Mouse (Mus musculus): ENCODE results near the gene Aldh4a1. TPM values are rescaled to one million over a fixed set of nuclear protein-coding genes. Genes with fewer than 3 reads are reported as not detected.

The Aldh4a1 gene
- polyA plus RNA-seq, 1 experiment: 12.0 TPM

- Histone ChIP-seq H3K27me3 (ENCODE audit: control insufficient read depth, insufficient read depth, insufficient read length) (no peaks in the 10 kb centered on the region), H3K36me3 (ENCODE audit: control insufficient read depth, insufficient read depth) (no peaks in the 10 kb centered on the region), H3K4me2 (ENCODE audit: low read depth) (no peak overlapping the region), H3K79me2 (ENCODE audit: control insufficient read depth, insufficient read depth) (peaks cover 78% of the 10 kb centered on the region), H3K4me3 (no peak overlapping the region), H3ac (ENCODE audit: control insufficient read depth, insufficient read length) (no peak overlapping the region)
- TF ChIP-seq MAX (IDR thresholded peaks at IDR 0.05; ENCODE audit: low read depth): no peak
- no peak for TF ChIP-seq POLR2AphosphoS2 (IDR thresholded peaks at IDR 0.05; ENCODE audit: insufficient read length, low read depth)
- no peak for TF ChIP-seq POLR2A (IDR thresholded peaks at IDR 0.05; ENCODE audit: insufficient read length, low read depth)
- TF ChIP-seq MYOG (IDR thresholded peaks at IDR 0.05; ENCODE audit: control insufficient read depth in 1 of 3, insufficient read depth in 1 of 3, insufficient read length in 2 of 3, low read depth in 2 of 3): no peak
- no peak for TF ChIP-seq REST (IDR thresholded peaks at IDR 0.05; ENCODE audit: insufficient read depth, insufficient read length)
- no peak for TF ChIP-seq USF1 (IDR thresholded peaks at IDR 0.05; ENCODE audit: low read depth)
- TF ChIP-seq SRF (IDR thresholded peaks at IDR 0.05; ENCODE audit: control insufficient read depth, insufficient read length, low read depth): no peak
- no peak for TF ChIP-seq CEBPB (IDR thresholded peaks at IDR 0.05; ENCODE audit: insufficient read depth, poor library complexity, severe bottlenecking)
- no peak for TF ChIP-seq TCF3 (IDR thresholded peaks at IDR 0.05; ENCODE audit: insufficient read length, low read depth)
- TF ChIP-seq MYOD1 (IDR thresholded peaks at IDR 0.05; ENCODE audit: control insufficient read depth in 1 of 3, insufficient read length in 2 of 3, low read depth in 2 of 3): no peak
- no peak for TF ChIP-seq E2F4 (IDR thresholded peaks at IDR 0.05; ENCODE audit: insufficient read depth)
- no peak for TF ChIP-seq TCF12 (IDR thresholded peaks at IDR 0.05; ENCODE audit: insufficient read depth, poor library complexity, severe bottlenecking)
Measured at GRCm38 (mm10) chr4:139594062-139594461, 28.6 kb upstream of the Aldh4a1 start.

- Histone ChIP-seq H3ac (ENCODE audit: control insufficient read depth, insufficient read length) (no peak overlapping the region), H3K27me3 (ENCODE audit: control insufficient read depth, insufficient read depth, insufficient read length) (no peaks in the 10 kb centered on the region), H3K79me2 (ENCODE audit: control insufficient read depth, insufficient read depth) (peaks cover 67% of the 10 kb centered on the region), H3K36me3 (ENCODE audit: control insufficient read depth, insufficient read depth) (no peaks in the 10 kb centered on the region), H3K4me2 (ENCODE audit: low read depth) (peak overlapping the region; percentile 93), H3K4me3 (no peak overlapping the region)
- TF ChIP-seq SRF (IDR thresholded peaks at IDR 0.05; ENCODE audit: control insufficient read depth, insufficient read length, low read depth) (no peak), USF1 (IDR thresholded peaks at IDR 0.05; ENCODE audit: low read depth) (no peak), MYOD1 (IDR thresholded peaks at IDR 0.05; ENCODE audit: control insufficient read depth in 1 of 3, insufficient read length in 2 of 3, low read depth in 2 of 3) (no peak), MYOG (IDR thresholded peaks at IDR 0.05; ENCODE audit: control insufficient read depth in 1 of 3, insufficient read depth in 1 of 3, insufficient read length in 2 of 3, low read depth in 2 of 3) (no peak), TCF3 (IDR thresholded peaks at IDR 0.05; ENCODE audit: insufficient read length, low read depth) (no peak), REST (IDR thresholded peaks at IDR 0.05; ENCODE audit: insufficient read depth, insufficient read length) (no peak), POLR2AphosphoS2 (IDR thresholded peaks at IDR 0.05; ENCODE audit: insufficient read length, low read depth) (no peak), MAX (IDR thresholded peaks at IDR 0.05; ENCODE audit: low read depth) (no peak), CEBPB (IDR thresholded peaks at IDR 0.05; ENCODE audit: insufficient read depth, poor library complexity, severe bottlenecking) (no peak), E2F4 (IDR thresholded peaks at IDR 0.05; ENCODE audit: insufficient read depth) (no peak), TCF12 (IDR thresholded peaks at IDR 0.05; ENCODE audit: insufficient read depth, poor library complexity, severe bottlenecking) (no peak), POLR2A (IDR thresholded peaks at IDR 0.05; ENCODE audit: insufficient read length, low read depth) (no peak)
Measured at GRCm38 (mm10) chr4:139596715-139597114, 26.0 kb upstream of the Aldh4a1 start.

DNA sequence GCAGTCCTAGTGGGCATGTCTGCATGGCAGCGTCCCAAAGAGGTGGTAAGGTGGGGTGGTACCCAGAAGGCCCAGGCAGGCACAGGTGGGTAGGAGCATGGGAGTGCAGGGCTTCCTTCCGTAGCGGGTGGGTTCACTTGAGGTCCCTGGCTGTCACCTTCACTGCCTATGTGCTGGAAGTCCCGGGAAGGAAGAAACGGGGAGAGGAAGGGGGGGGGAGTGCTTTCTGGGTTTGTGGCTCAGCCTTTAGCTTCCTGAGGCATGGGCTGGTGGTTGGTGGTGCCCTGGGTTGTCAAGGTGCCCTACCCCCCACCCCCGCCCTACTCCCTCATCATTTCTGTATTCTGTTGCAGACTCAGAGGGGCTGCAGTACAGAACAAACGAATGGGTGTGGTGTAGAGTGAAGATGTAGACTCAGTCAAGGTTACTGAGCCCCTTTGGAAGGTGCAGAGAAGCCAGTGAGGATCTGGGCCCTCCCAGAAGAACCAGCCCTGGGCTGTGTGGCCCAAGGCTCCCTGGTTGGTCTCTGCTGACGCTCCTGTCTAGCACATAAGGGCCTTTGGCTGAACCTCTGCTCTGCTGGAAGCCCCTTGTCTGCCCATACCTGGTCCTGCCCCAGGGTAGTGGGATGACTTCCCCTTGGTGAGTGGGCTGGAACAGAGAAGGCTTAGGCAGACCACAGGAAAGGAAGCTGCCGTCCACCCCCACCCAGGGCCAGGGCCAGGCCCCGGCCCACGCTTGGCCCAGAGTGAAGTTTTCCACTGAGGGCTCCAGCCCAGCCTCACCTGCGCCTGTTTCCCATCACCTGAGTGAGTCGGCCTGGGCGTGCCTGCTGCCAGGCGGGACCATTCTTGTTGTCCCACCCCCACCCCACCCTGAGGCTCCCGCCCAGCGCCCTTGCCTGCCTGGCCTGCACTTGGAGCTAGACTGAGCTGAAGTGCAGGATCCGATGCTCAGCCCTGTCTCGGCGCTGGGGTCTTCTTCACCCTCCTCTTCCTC lies 25.1 kb upstream of the Aldh4a1 start:
- Histone ChIP-seq H3K79me2 (ENCODE audit: control insufficient read depth, insufficient read depth) (peaks cover 59% of the 10 kb centered on the region), H3K4me3 (no peak overlapping the region), H3ac (ENCODE audit: control insufficient read depth, insufficient read length) (peak overlapping the region; percentile 12), H3K4me2 (ENCODE audit: low read depth) (peak overlapping the region; percentile 93), H3K36me3 (ENCODE audit: control insufficient read depth, insufficient read depth) (no peaks in the 10 kb centered on the region), H3K27me3 (ENCODE audit: control insufficient read depth, insufficient read depth, insufficient read length) (no peaks in the 10 kb centered on the region)
- no peak for TF ChIP-seq USF1 (IDR thresholded peaks at IDR 0.05; ENCODE audit: low read depth)
- no peak for TF ChIP-seq REST (IDR thresholded peaks at IDR 0.05; ENCODE audit: insufficient read depth, insufficient read length)
- no peak for TF ChIP-seq POLR2A (IDR thresholded peaks at IDR 0.05; ENCODE audit: insufficient read length, low read depth)
- no peak for TF ChIP-seq SRF (IDR thresholded peaks at IDR 0.05; ENCODE audit: control insufficient read depth, insufficient read length, low read depth)

DNA sequence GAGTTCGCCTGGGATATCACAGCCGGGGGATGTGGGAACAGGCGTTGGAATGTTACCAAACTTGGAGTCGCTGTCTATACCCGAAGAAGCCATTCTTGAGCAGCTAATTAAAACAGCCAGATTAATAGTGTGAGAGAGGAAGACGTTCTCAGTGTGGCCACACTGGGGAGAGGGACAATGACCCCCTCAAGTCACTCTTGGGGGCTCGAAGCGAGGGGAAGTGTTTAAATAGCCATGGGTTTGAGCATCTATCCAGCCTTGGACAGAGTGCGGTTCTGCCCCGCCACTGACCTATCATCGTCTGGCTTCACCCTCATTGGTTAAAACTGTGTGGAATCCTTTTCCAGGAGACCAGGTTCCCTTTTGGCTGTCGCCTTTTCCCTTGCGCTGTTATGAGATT lies 24.3 kb upstream of the Aldh4a1 start:
- TF ChIP-seq REST (IDR thresholded peaks at IDR 0.05; ENCODE audit: insufficient read depth, insufficient read length) (no peak), MYOD1 (IDR thresholded peaks at IDR 0.05; ENCODE audit: control insufficient read depth in 1 of 3, insufficient read length in 2 of 3, low read depth in 2 of 3) (no peak), USF1 (IDR thresholded peaks at IDR 0.05; ENCODE audit: low read depth) (no peak), MYOG (IDR thresholded peaks at IDR 0.05; ENCODE audit: control insufficient read depth in 1 of 3, insufficient read depth in 1 of 3, insufficient read length in 2 of 3, low read depth in 2 of 3) (no peak), CEBPB (IDR thresholded peaks at IDR 0.05; ENCODE audit: insufficient read depth, poor library complexity, severe bottlenecking) (no peak), SRF (IDR thresholded peaks at IDR 0.05; ENCODE audit: control insufficient read depth, insufficient read length, low read depth) (no peak), TCF3 (IDR thresholded peaks at IDR 0.05; ENCODE audit: insufficient read length, low read depth) (no peak), POLR2A (IDR thresholded peaks at IDR 0.05; ENCODE audit: insufficient read length, low read depth) (no peak), E2F4 (IDR thresholded peaks at IDR 0.05; ENCODE audit: insufficient read depth) (no peak), MAX (IDR thresholded peaks at IDR 0.05; ENCODE audit: low read depth) (no peak), TCF12 (IDR thresholded peaks at IDR 0.05; ENCODE audit: insufficient read depth, poor library complexity, severe bottlenecking) (no peak), POLR2AphosphoS2 (IDR thresholded peaks at IDR 0.05; ENCODE audit: insufficient read length, low read depth) (no peak)
- H3ac ChIP-seq (ENCODE audit: control insufficient read depth, insufficient read length): peak overlapping the region; percentile 12
- H3K27me3 ChIP-seq (ENCODE audit: control insufficient read depth, insufficient read depth, insufficient read length): no peaks in the 10 kb centered on the region
- peak overlapping the region; percentile 4 for H3K4me3 ChIP-seq
- peaks cover 56% of the 10 kb centered on the region for H3K79me2 ChIP-seq (ENCODE audit: control insufficient read depth, insufficient read depth)
- no peaks in the 10 kb centered on the region for H3K36me3 ChIP-seq (ENCODE audit: control insufficient read depth, insufficient read depth)
- peak overlapping the region; percentile 93 for H3K4me2 ChIP-seq (ENCODE audit: low read depth)
